Mouse (Mus musculus): ENCODE results near the gene Ccl25.

GRCm38 (mm10) chr8:4401442-4401841, 76.4 kb downstream of the Ccl25 start:
- no peak for TF ChIP-seq EP300 (IDR thresholded peaks at IDR 0.05; ENCODE audit: insufficient read depth, low read depth, low read length)
- TF ChIP-seq CTCF (IDR thresholded peaks at IDR 0.05): no peak
- no peak for TF ChIP-seq POLR2A (IDR thresholded peaks at IDR 0.05; ENCODE audit: insufficient read depth, low read depth, low read length)
